Mouse (Mus musculus) bone marrow macrophage, adult 2 months (primary cell): ENCODE measurements around the gene Atp5g3.

Source experiments
- CTCF ChIP-seq: IDR thresholded peaks from 2 replicates; pipeline ENCODE4 v1.5.1; 2012; ENCODE audit warnings: low read depth, mild to moderate bottlenecking, low read length, moderate library complexity
- POLR2A ChIP-seq: IDR thresholded peaks from 2 replicates; pipeline ENCODE4 v1.6.1; 2012; ENCODE audit warnings: mild to moderate bottlenecking, low read depth, low read length, borderline replicate concordance

DNA sequence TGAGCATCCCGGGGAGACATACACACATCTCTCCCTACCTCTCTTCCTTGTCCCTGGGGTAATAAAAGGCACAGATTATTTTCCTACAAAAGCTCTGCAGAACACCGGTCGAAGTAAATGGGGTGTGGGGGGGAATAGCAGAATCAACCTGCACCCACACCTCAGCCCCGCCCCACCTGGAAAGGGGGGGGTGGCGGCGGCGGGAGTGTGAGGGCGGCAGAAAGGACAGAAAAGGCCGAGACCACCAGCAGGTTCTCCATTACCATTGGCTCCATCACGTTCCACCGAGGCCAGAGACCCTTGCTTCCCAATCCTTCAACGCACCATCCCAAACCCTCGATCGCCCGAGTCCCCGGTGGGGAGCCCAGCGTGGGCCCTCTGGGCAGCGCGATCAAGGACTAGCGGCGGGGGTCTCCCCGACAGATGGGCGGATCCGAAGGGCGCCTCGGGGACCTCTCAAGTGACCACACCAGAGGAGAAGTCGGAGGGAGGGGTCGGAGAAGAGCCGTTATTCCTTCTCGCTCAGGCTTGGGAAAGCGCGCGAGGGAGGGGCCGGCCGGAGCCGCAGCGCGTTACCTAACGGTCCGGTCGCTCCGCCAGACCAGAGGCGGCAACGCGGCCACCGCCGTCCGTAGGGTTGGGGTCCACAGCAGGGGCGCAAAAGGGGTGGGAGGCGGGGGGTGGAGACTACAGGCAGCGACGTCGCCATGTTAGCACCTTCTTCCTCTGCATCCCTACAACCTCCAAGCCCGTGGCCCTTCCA lies 19.2 kb downstream of the Atp5g3 start:
- TF ChIP-seq CTCF (no peak), POLR2A (no peak)
